Mouse (Mus musculus) lung, embryonic 14.5 days (tissue): ENCODE measurements at regions not wholly inside any gene's neighbourhood (a gene's known extent, or its start where the extent isn't known, plus 50 kb on each side); places are given as distances from the start of the nearest gene placed in this dataset.
"Not testable (repeated sequence)": the region's sequence is repeated elsewhere in the genome, so short reads cannot be mapped to it uniquely, and the experiment has no call there.

Experiments
- ATAC-seq: fragments of 200-750 bp; cut with Nextera tagmentation; 2 replicates; pipeline ENCODE4 v1.8.0; 2017; ENCODE audit warnings: mild to moderate bottlenecking, moderate TSS enrichment, moderate library complexity; ENCODE audit not compliant: insufficient read depth
- DNase-seq: peaks from one replicate; pipeline ENCODE4 v3.0.0-alpha.2; 2015
- H3K27ac ChIP-seq: fragments of 300-500 bp; sonication (generic); 2 replicates; pipeline ENCODE4 v1.5.1; 2014; ENCODE audit warnings: low read depth, mild to moderate bottlenecking, moderate library complexity
- H3K27me3 ChIP-seq: fragments of 300-500 bp; sonication (generic); 2 replicates; pipeline ENCODE4 v1.6.1; 2014; ENCODE audit warnings: low read length, control low read depth; ENCODE audit not compliant: insufficient read depth
- H3K36me3 ChIP-seq: fragments of 300-500 bp; sonication (generic); 2 replicates; pipeline ENCODE4 v1.6.1; 2014; ENCODE audit warnings: control low read depth; ENCODE audit not compliant: insufficient read depth
- H3K4me1 ChIP-seq: fragments of 300-500 bp; sonication (generic); 2 replicates; pipeline ENCODE4 v1.6.1; 2014; ENCODE audit warnings: antibody characterized with exemption, control low read depth; ENCODE audit not compliant: insufficient read depth
- H3K4me2 ChIP-seq: fragments of 300-500 bp; sonication (generic); 2 replicates; pipeline ENCODE4 v1.6.1; 2014; ENCODE audit warnings: mild to moderate bottlenecking
- H3K4me3 ChIP-seq: fragments of 300-500 bp; sonication (generic); 2 replicates; pipeline ENCODE4 v1.5.1; 2014; ENCODE audit warnings: low read depth, low read length
- H3K9ac ChIP-seq: fragments of 300-500 bp; sonication (generic); 2 replicates; pipeline ENCODE4 v1.6.1; 2014
- H3K9me3 ChIP-seq: fragments of 300-500 bp; sonication (generic); 2 replicates; pipeline ENCODE4 v1.6.1; 2016; ENCODE audit warnings: low read depth, low read length, control low read depth
- CTCF ChIP-seq: IDR thresholded peaks from 2 replicates; pipeline ENCODE4 v1.5.1; 2016; ENCODE audit warnings: antibody characterized with exemption, low read depth
- WGBS: fragments of 180-500 bp; shearing (Covaris S2); extraction: QIAGEN DNeasy Blood & Tissue Kit; methylation state at CpG from one replicate; pipeline ENCODE4 v1.1.7; 2014; 5-methylcytosine and 5-hydroxymethylcytosine counted together

GRCm38 (mm10) chr6:22789731-22790130, 85.6 kb upstream of the Ptprz1 start:
- H3K4me3 ChIP-seq, H3K27me3 ChIP-seq, H3K27ac ChIP-seq, DNase-seq, H3K9me3 ChIP-seq, H3K36me3 ChIP-seq, H3K9ac ChIP-seq, H3K4me2 ChIP-seq, H3K4me1 ChIP-seq, ATAC-seq: not testable (repeated sequence)
- WGBS, result 59% methylated on average over 4 of the region's 4 CpGs

- no peak overlapping the region for H3K27ac ChIP-seq
- no peak overlapping the region for H3K4me2 ChIP-seq
- H3K9me3 ChIP-seq, result no peaks in the 10 kb centered on the region
- DNase-seq, result no peak
- ATAC-seq, result no peak
- TF ChIP-seq CTCF, result no peak
- no peak overlapping the region for H3K9ac ChIP-seq
- 90% methylated on average over 4 of the region's 4 CpGs for WGBS
- H3K36me3 ChIP-seq, result no peaks in the 10 kb centered on the region
- H3K4me1 ChIP-seq, result no peaks in the 10 kb centered on the region
- no peak overlapping the region for H3K4me3 ChIP-seq
- H3K27me3 ChIP-seq, result no peaks in the 10 kb centered on the region
These were observed 83.5 kb upstream of the Ptprz1 start for GRCm38 (mm10) chr6:22791801-22792200.

- no peaks in the 10 kb centered on the region for H3K9me3 ChIP-seq
- ATAC-seq (no peak), DNase-seq (no peak)
- H3K36me3 ChIP-seq, result no peaks in the 10 kb centered on the region
- no peak overlapping the region for H3K9ac ChIP-seq
- H3K27me3 ChIP-seq, result no peaks in the 10 kb centered on the region
- 61% methylated on average over 3 of the region's 3 CpGs for WGBS
- no peak for TF ChIP-seq CTCF
- no peak overlapping the region for H3K4me2 ChIP-seq
- no peak overlapping the region for H3K27ac ChIP-seq
- no peak overlapping the region for H3K4me3 ChIP-seq
- H3K4me1 ChIP-seq, result no peaks in the 10 kb centered on the region
These were observed 82.7 kb upstream of the Ptprz1 start for GRCm38 (mm10) chr6:22792601-22793000.

GRCm38 (mm10) chr6:22794071-22794721, 81.1 kb upstream of the Ptprz1 start:
- peak; percentile 3 for DNase-seq
- no peak for ATAC-seq
- Histone ChIP-seq H3K9me3 (no peaks in the 10 kb centered on the region), H3K27ac (no peak overlapping the region), H3K27me3 (no peaks in the 10 kb centered on the region), H3K4me2 (no peak overlapping the region), H3K36me3 (no peaks in the 10 kb centered on the region), H3K4me3 (no peak overlapping the region), H3K9ac (no peak overlapping the region), H3K4me1 (no peaks in the 10 kb centered on the region)
- no peak for TF ChIP-seq CTCF
- WGBS, result 62% methylated on average over 12 of the region's 12 CpGs

- Histone ChIP-seq H3K27ac (no peak overlapping the region), H3K27me3 (no peaks in the 10 kb centered on the region), H3K9me3 (no peaks in the 10 kb centered on the region), H3K4me3 (no peak overlapping the region), H3K36me3 (no peaks in the 10 kb centered on the region), H3K4me1 (no peaks in the 10 kb centered on the region), H3K9ac (no peak overlapping the region), H3K4me2 (no peak overlapping the region)
- ATAC-seq (no peak), DNase-seq (no peak)
- 78% methylated on average over 3 of the region's 3 CpGs for WGBS
- no peak for TF ChIP-seq CTCF
These were observed 80.5 kb upstream of the Ptprz1 start for GRCm38 (mm10) chr6:22794755-22795154.

GRCm38 (mm10) chr6:22795291-22795860, 79.9 kb upstream of the Ptprz1 start:
- Histone ChIP-seq H3K4me2 (no peak overlapping the region), H3K27ac (no peak overlapping the region), H3K9ac (no peak overlapping the region), H3K36me3 (no peaks in the 10 kb centered on the region), H3K4me3 (no peak overlapping the region), H3K4me1 (no peaks in the 10 kb centered on the region), H3K27me3 (no peaks in the 10 kb centered on the region), H3K9me3 (no peaks in the 10 kb centered on the region)
- 60% methylated on average over 6 of the region's 6 CpGs for WGBS
- ATAC-seq (no peak), DNase-seq (no peak)
- TF ChIP-seq CTCF, result no peak

GRCm38 (mm10) chr6:22801908-22802307, 73.4 kb upstream of the Ptprz1 start:
- H3K9ac ChIP-seq, result no peak overlapping the region
- no peaks in the 10 kb centered on the region for H3K36me3 ChIP-seq
- no peaks in the 10 kb centered on the region for H3K4me1 ChIP-seq
- peak; percentile 38; the same call in 1 of the 2 replicates for ATAC-seq
- H3K27me3 ChIP-seq, result no peaks in the 10 kb centered on the region
- H3K4me3 ChIP-seq, result no peak overlapping the region
- WGBS, result 60% methylated on average over 3 of the region's 3 CpGs
- no peak overlapping the region for H3K4me2 ChIP-seq
- DNase-seq, result peak; percentile 11
- H3K27ac ChIP-seq, result peak overlapping the region; percentile 9; the same call in 1 of the 2 replicates
- TF ChIP-seq CTCF, result no peak
- no peaks in the 10 kb centered on the region for H3K9me3 ChIP-seq
